Mouse (Mus musculus): ENCODE results near the gene Ubqln4. TPM values are rescaled to one million over a fixed set of nuclear protein-coding genes. Genes with fewer than 3 reads are reported as not detected.
"Not testable (repeated sequence)": the region's sequence is repeated elsewhere in the genome, so short reads cannot be mapped to it uniquely, and the experiment has no call there.

Ubqln4 gene
- total RNA-seq, 2 experiments from 2014 or later, result 5.7 to 7.9 TPM

DNA sequence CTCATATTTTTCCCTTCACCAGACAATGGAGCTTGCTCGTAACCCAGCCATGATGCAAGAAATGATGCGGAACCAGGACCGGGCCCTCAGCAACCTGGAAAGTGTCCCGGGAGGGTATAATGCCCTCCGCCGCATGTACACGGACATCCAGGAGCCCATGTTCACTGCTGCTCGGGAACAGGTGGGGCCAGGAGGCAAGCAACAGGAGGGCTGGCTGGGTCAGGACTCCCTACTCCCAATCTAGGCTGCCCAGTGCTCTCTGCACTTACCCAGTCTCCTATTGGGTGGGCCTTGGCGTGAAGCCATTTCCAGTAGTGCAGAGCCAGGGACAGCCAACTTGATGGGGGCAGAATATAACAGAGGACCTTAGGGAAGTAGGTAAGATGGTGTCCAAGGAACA lies 6.0 kb downstream of the Ubqln4 start:
- ATAC-seq (replicated peaks; ENCODE audit: low FRiP score, poor library complexity, severe bottlenecking), result no peak

DNA sequence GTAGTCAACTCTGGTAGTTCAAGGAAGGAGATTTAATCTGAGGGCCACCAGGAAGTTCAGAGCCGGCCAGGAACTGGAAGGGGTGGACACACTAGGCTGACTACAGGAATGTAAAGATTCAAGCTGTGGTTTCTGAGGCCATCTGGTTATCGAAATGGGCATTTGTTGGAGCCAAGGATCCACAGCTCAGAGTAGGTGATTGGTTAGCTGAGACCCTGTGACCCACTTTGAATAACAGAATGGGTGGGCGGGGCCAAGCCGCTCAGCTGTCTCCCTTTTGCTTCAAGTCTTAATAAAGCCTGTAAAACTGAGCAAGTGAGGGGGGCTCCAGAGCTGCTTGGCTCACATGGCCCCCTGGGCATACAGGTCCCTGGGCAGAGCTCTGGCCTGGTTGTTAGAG lies 8.4 kb downstream of the Ubqln4 start:
- ATAC-seq (replicated peaks; ENCODE audit: low FRiP score, poor library complexity, severe bottlenecking), result no peak

DNA sequence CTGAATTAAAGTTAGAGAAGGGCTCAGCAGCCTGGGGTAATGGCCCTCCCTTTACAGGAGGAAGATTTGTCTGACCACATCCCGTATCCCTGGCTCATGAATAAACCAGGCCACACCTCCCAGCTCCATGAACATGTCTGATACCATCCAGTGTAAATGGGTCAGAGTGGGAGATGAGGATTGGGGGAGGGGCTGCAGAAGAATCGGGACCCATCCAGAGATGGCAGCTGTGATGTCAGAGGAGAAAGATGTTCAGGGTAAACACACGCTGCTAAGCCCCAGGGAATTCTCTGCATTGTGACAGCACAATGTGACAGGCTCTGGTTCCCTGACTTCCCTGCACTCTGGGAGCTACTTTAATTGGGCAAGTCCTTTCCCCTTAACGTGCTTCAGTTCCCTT lies 9.9 kb downstream of the Ubqln4 start:
- no peak for ATAC-seq (replicated peaks; ENCODE audit: low FRiP score, poor library complexity, severe bottlenecking)

DNA sequence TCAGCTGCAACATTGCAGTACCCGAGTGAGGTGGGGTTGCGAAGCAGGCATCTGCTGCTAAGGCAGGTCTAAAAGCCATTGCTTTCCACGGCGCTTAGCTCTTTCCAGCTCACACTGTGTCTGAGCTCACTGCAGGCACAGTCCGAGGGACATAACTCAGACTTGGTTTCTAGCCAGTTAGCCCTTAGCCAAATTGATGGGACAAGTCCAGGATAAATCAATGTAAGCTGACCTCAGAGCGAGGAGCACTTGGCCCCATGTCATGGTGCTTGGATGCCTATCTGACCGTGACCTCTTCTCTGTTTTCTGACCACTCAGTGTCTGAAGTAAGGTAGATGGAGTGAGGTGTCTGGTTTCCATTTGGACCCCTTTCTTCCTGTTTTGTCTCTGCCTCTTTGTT lies 10.4 kb downstream of the Ubqln4 start:
- no peak for ATAC-seq (replicated peaks; ENCODE audit: low FRiP score, poor library complexity, severe bottlenecking)

DNA sequence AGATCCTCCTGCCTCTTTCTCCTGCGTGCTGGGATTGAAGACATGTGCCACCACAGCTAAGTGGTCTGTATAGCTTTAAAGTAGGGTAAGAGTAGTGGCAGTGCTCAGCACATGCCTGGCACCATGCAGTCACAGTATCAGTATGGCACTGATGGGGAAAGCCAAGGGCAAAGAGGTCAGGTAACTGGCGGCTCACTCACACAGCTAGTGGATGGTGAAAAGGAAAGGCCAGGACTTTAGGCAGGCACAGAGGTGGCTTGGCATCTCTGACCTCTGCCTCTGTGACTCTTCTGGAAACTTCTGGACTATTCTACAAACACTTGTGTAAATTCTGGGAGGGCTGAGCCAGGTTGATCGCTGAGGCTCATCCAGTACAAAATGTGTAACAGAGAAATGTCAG lies 12.6 kb downstream of the Ubqln4 start:
- ATAC-seq (replicated peaks; ENCODE audit: low FRiP score, poor library complexity, severe bottlenecking), result no peak

DNA sequence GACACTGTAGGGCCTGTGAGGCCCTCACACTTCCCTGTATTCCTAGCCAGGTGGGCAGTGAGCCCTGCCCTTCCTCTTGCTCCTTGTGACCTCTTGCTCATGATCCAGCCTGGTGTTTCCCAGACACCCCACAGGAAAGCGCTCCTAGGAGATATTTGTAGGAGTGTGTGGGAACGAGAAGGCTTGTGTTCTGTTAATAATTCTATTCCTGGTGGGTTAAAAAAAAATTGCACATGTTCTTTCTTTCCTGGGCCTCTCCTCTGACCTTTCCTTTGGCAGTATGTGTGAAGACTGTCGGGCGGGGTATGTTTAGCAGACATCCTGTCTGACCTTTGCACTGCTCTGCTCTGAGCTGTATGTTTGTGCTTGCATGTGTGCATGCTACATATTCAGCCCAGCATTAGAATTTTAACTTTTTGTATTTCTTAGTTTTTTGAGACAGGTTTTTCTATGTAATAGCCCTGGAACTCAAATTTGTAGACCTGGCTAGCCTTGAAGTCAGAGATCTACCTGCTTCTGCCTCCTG lies 13.0 kb downstream of the Ubqln4 start:
- no peak for ATAC-seq (replicated peaks; ENCODE audit: low FRiP score, poor library complexity, severe bottlenecking)

DNA sequence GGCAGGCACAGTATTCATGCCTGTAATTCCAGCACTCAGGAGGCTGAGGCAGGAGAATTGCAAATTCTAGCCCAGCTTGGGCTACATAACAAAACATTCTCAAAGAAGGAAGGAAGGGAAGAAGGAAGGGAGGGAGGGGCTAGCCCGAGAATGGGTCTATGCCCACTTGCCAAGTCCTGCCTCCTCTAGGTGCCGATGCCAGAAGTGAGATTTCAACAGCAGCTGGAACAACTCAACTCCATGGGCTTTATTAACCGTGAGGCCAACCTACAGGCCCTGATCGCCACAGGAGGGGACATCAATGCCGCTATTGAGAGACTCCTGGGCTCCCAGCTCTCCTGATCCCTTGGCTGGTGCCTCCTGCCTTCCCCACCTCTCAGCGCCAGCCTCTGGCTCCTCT lies 14.3 kb downstream of the Ubqln4 start:
- no peak for ATAC-seq (replicated peaks; ENCODE audit: low FRiP score, poor library complexity, severe bottlenecking)

DNA sequence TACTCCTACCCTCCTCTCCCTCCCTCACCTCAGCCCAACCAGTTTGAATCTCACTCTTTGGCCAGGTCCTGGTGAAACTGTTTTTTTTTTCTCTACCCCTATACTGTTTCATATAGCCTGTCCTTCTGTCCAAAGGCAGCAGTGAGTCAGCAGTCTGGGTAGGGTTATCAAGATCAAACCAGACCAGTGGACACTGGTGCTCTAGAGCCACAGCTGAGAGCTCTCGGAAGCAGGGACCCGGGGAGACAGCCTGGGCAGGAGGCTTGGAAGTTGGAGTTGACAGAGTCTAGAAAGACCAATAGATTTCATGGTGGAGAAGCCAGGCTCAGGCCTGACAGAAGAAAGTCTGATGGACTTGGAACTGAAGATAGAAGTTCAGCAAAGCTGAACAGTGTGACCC lies 15.1 kb downstream of the Ubqln4 start:
- no peak for ATAC-seq (replicated peaks; ENCODE audit: low FRiP score, poor library complexity, severe bottlenecking)

DNA sequence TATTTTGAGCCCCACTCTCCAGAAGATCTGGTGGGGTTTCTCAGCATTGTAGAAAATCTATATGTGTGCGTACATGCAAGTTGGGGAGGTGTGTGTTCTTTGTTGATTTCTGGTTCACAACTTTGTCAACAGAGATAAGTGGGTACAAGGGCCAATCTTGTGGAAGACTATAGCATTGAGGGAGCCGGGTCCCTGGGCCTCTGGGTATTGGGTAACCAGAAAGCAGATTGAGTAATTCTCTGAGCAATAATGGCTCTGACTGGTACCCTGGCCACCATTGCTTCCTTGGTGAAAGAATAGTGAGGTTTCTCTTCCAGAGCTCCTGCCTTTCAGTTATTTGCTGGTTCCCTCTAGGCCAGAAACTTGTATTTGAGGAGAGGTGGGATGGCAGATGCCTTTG lies 15.5 kb downstream of the Ubqln4 start:
- no peak for ATAC-seq (replicated peaks; ENCODE audit: low FRiP score, poor library complexity, severe bottlenecking)

DNA sequence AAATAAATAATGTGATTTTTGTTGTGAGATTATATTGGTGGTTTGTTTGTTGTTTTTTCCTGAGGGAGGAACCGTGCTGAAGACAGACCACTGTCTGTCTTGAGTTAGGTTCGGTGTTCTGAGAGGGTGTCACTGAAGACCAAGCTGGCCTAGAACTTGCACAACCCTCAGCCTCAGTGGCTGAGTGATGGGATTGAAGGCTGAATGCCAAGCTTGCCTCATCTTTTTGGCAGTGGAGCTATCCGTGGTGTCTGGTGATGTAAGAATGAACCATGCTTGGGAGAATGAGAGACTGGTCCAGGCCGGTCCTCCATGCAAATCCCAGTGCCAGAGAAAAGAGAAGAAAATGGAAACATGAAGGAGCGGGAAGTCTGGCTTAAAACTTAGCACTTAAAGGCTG lies 16.1 kb downstream of the Ubqln4 start:
- ATAC-seq (replicated peaks; ENCODE audit: low FRiP score, poor library complexity, severe bottlenecking), result no peak

DNA sequence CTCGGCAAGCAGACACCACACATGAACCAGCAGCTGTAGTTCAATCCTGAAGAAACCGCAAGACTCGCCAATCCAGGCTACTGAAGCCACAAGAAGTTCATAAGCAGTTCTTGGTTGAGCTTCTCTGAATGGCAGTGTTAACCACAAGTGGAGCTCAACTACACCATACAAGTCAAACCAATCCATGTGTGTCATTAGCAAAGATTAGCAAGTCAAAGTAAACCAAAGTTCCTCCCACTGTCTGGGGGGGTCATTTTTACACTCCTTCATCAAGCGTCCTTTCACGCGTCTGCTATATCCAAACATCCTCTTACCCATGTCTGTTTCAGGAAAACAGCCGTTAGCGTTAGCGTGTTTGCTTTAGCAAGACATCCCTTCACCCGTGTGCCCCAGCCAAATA lies 16.8 kb downstream of the Ubqln4 start:
- no peak for ATAC-seq (replicated peaks; ENCODE audit: low FRiP score, poor library complexity, severe bottlenecking)

DNA sequence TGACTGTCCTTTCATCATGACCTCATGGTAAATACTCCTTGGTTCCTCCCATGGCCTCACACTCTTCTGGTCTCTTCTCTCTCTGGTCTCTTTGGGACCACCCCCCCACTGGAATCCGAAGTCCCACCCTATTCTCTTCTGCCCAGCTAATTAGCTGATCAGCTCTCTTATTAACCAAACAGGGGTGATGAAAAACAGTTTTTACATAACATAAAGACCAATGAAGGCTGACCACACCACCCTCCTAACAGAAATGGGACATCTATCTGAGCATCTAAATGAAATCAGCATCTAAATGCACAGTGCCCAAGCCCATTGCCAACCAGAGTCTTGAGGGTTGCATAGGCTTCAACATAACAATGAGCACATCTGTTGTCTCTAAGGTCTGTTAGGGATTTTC lies 18.3 kb downstream of the Ubqln4 start:
- no peak for ATAC-seq (replicated peaks; ENCODE audit: low FRiP score, poor library complexity, severe bottlenecking)

DNA sequence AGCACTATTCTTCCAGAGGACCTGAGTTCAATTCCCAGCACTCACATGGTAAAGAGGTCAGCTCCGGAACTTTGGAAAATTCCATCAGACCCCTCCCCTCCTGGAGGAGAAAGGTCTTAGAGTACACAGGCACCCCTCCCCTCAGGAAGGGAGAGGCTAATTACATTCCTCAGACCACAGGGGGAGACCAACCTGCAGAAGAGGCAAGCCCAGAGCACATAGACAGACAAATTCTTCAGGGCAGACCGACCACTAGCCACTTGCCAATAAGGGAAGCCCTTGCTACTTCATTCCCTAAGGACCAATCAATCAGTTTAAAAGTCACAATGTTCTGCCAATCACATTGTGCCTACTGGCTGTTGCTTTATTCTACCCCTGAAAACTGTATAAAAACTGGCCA lies 19.3 kb downstream of the Ubqln4 start:
- ATAC-seq (replicated peaks; ENCODE audit: low FRiP score, poor library complexity, severe bottlenecking), result no peak

DNA sequence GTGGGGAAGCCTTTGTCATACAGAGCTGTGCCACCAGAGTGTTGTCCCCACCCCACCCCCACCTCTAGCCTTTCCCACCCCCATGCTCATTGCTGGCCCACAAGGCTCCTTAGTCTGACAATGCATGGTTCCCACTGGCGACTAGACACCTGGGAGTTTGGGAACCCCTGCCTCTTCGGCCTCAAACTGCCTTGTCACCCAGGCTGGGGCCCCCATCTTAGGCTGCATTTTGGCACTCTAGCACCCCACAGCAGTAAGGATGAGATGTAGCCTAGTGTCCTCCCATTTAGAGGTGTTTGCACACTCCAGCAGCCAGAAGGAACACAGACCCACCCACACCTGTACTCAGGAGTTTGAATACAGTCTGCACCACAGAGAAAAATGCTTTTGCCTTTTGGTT lies 20.3 kb downstream of the Ubqln4 start:
- no peak for ATAC-seq (replicated peaks; ENCODE audit: low FRiP score, poor library complexity, severe bottlenecking)

DNA sequence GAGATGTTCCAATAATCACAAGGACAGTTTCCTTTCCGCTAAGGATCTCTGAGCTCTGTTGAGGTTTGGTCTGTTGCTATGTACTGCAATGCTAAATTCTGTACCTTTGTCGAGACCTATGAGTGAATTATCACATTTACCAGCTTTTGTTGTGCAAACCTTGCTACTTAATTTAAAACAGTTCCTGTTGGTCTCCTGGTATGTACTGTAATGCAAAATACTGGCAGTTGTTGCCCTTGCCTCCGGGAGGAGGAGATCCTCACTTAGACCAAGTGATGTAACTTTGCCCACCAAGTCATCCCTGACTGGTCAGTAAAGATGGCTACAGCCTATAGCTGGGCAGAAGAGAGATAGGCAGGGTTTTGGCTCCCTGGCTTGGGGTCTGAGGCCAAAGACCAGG lies 22.0 kb downstream of the Ubqln4 start, which contains the start of gene Ssr2:
TSS of gene Ssr2 (plus strand) at position 337 of the 400 bp plus-strand sequence.
- ATAC-seq (replicated peaks; ENCODE audit: low FRiP score, poor library complexity, severe bottlenecking), result no peak

DNA sequence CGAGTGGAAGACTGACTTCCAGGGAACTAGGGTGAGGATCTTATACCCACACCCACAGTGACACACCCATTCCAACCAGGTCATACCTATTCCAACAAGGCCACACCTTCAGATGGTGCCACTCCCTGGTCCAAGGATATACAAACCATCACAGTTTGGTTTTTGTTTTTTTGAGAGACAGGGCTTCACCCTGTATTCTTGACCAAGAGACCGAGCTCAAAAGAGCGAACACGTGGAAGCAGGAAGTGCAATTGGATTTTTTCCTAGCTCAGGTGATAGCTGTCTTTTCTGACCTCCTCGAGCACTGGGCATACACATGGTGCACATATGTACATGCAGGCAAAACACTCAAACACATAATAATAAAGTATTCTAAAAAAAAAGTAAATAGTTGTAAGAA lies 24.3 kb downstream of the Ubqln4 start:
- ATAC-seq (replicated peaks; ENCODE audit: low FRiP score, poor library complexity, severe bottlenecking), result not testable (repeated sequence)

DNA sequence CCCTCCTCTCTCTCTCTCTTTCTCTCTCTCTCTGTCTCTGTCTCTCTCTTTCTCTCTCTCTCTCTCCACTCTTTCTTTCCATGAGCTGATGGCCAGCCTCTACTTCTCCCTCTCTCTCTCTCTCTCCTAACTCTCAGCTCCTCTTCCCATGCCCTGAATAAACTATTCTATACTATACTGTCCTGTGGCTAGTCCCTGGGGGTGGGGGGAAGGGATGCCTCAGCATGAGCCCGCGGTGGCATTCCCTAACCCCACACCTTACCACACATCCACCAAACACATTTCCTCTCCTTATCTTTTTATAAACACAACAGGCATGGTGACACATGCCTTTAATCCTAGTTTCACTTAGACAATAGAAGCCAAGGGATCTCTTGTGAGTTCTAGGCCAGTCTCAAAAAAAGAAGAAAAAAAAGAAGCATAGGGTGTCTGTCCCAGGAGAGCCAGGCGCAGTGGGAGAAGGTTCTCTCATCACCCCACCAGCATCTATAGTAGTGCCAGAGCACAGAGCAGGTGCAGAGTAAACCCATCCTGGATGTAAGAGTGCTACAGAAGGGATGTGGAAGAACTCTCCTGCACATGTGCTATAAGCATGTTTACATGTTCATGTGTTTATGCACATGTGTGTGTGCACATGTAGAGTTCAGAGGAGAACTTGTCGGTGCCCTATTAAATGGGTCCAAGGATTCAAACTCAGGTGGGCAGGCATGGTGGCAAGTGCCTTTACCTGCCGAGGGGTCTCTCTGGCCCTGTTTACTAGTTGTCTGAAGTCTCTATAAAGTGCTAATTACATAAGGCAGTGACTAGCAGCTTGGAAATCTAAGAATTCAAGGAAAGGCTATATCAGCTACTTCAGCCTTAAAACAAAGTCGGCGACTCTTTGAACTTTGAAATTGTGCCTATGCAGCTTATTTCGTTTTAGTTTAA lies 25.2 kb downstream of the Ubqln4 start:
- 0 out of 2 replicates have a peak, but pooled peaks have one; percentile 4 for ATAC-seq (replicated peaks; ENCODE audit: low FRiP score, poor library complexity, severe bottlenecking)

DNA sequence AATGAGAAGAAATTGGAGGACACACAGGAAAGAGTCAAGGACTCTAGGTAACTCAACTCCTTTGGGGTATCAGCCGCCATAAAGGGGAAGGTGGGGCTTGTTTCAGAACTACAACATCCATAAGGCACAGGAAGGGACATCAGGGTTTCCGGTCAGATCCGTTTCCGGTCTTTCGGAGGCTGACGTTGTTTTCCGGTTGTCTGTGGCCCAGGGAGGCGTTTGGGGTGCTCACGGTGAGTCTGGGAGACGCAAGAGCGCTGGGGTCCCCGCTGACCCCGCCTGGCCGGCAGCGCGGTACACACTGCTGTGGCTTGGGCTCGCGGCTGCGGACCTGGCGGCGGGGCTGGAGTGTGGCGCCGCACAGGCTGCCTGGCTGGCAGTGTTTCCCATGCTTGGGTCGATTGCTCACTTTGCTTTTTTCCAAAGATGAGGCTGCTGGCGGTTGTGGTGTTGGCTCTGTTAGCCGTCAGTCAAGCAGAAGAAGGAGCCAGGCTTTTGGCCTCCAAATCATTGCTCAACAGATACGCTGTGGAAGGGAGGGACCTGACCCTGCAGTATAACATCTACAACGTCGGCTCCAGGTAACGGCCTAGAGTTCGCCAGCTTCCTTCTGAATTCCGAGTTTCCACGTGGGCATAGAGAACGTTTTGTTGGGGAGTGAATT lies 26.0 kb downstream of the Ubqln4 start:
- peak; percentile 96 for ATAC-seq (replicated peaks; ENCODE audit: low FRiP score, poor library complexity, severe bottlenecking)

DNA sequence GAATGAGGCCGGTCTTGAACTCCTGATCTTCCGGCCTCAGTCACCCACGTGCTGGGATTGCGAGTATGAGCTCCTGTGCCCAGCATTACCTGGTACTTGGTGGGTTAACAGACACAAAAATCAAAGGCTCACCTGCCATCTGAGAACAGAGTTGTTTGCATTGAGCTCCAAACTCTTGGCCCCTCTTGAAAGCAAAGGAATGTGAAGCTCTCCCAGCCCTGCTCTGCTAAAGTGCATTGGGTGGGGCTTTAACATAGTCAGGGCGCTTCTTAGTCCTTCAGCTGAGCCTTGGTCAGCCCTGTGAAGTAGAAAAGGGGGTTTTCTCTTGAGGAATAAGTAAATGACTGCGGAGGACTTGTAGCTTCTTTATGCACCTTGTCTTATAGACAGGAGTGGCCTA lies 32.2 kb downstream of the Ubqln4 start:
- no peak for ATAC-seq (replicated peaks; ENCODE audit: low FRiP score, poor library complexity, severe bottlenecking)

DNA sequence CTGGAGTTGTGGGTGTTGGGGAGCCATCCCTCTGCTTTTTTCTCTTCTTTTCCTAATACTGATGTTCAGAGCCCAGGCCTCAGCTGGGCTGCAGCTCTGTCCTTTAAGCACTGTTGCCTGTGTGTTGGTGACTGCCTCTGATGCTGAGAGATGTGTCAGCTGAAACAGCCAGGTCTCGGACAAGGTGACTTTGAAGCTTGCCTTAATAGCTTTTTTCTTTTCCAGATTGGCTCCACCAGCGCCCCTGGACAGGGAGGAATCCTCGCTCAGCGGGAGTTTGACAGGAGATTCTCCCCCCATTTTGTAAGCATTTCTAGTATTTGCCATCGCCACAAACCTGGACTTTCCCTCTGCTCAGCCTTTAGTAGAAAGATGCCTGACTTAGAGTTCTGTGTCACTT lies 33.1 kb downstream of the Ubqln4 start:
- ATAC-seq (replicated peaks; ENCODE audit: low FRiP score, poor library complexity, severe bottlenecking), result no peak

DNA sequence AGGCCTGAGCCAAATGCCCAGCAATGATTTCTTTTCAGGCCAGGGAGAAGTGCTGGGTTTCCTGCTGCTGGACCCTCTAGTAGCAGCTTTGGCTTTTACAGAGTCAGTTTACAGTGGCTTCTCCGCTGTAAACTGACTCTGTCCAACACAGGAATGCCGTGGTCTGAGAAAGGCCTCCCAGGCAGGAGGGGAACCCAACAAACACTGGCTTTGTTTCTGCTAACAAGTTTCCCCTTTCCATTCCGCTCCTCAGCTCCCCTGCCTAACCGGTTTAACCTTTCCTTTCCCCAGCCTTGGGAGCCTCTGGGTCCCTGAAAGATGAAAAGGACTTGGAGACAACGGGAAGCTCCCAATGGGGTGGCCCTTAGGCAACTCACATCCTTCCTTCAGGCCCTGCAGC lies 36.7 kb downstream of the Ubqln4 start:
- ATAC-seq (replicated peaks; ENCODE audit: low FRiP score, poor library complexity, severe bottlenecking), result no peak

Data from erythroblast, adult 5-6 weeks (primary cell).